Mouse (Mus musculus) bone marrow, adult 2 months (tissue): ENCODE results near the gene Tbc1d22b.
A peak's percentile ranks its signal among the peaks of the same experiment; 100 is the strongest.

Experiments used
- CTCF ChIP-seq: fragments of 200-500 bp; IDR thresholded peaks from 2 replicates; pipeline ENCODE4 v1.5.1; 2011; ENCODE audit warnings: low read length, control low read depth; ENCODE audit not compliant: control insufficient read depth, insufficient read depth
- POLR2A ChIP-seq: fragments of 200-500 bp; IDR thresholded peaks from 2 replicates; pipeline ENCODE4 v1.6.1; 2011; ENCODE audit warnings: low read depth, mild to moderate bottlenecking, control low read depth, low read length, borderline replicate concordance; ENCODE audit not compliant: control insufficient read depth

DNA sequence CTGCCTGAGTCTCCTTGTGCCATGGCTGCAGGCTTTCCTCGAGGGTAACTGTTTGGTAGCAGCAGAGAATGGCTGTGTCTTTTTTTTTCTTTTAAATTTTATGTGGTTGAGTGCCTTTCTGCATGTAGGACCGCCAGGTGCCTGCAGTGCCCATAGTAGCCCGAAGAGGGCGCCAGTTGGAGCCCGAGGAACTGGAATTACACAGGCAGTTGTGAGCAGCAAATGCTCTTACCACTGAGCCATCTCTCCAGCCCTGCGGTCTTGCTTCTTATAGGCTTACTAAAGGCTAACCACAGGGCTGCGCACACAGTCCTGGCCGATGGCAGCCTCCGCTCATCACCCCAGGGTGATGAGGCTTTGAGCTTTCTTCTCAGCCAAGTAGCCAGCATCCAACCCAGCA is 18.3 kb upstream of the Tbc1d22b start:
- peak; percentile 31; the same call in 1 of the 2 replicates for TF ChIP-seq CTCF
- no peak for TF ChIP-seq POLR2A
